Mouse (Mus musculus): Measurements from ENCODE around the gene Cacybp. TPM values are rescaled to one million over a fixed set of nuclear protein-coding genes. Genes with fewer than 3 reads are reported as not detected.

Gene Cacybp
- total RNA-seq, 2 experiments from 2014 or later: 281 to 338 TPM

- ATAC-seq (replicated peaks; ENCODE audit: poor library complexity): no peak
These were observed 11.4 kb upstream of the Cacybp start for GRCm38 (mm10) chr1:160224093-160224492.

- no peak for ATAC-seq (replicated peaks; ENCODE audit: poor library complexity)
These were observed 5.2 kb upstream of the Cacybp start for GRCm38 (mm10) chr1:160217898-160218297.

GRCm38 (mm10) chr1:160214171-160214570 lies 1.5 kb upstream of the Cacybp start:
- ATAC-seq (replicated peaks; ENCODE audit: poor library complexity): no peak

GRCm38 (mm10) chr1:160212123-160212691 lies 468 bp downstream of the Cacybp start:
- peak; percentile 4; the same call in 1 of the 2 replicates for ATAC-seq (replicated peaks; ENCODE audit: poor library complexity)

- no peak for ATAC-seq (replicated peaks; ENCODE audit: poor library complexity)
These were observed 1.0 kb downstream of the Cacybp start for GRCm38 (mm10) chr1:160211597-160212122.

GRCm38 (mm10) chr1:160210566-160210965 lies 2.1 kb downstream of the Cacybp start:
- no peak for ATAC-seq (replicated peaks; ENCODE audit: poor library complexity)

GRCm38 (mm10) chr1:160209844-160210243 lies 2.8 kb downstream of the Cacybp start:
- ATAC-seq (replicated peaks; ENCODE audit: poor library complexity): no peak

GRCm38 (mm10) chr1:160205486-160205885 lies 7.2 kb downstream of the Cacybp start:
- ATAC-seq (replicated peaks; ENCODE audit: poor library complexity): peak; percentile 44; the same call in 1 of the 2 replicates

- peak; percentile 27 for ATAC-seq (replicated peaks; ENCODE audit: poor library complexity)
These were observed 17.4 kb downstream of the Cacybp start for GRCm38 (mm10) chr1:160195337-160195663.

- peak; percentile 95 for ATAC-seq (replicated peaks; ENCODE audit: poor library complexity)
These were observed 17.9 kb downstream of the Cacybp start, which contains the start of gene Mrps14 for GRCm38 (mm10) chr1:160194529-160195336. TSS of gene Mrps14 (plus strand) at chr1:160195215.

- ATAC-seq (replicated peaks; ENCODE audit: poor library complexity): peak; percentile 81
These were observed 28.2 kb downstream of the Cacybp start for GRCm38 (mm10) chr1:160184506-160184905.

- no peak for ATAC-seq (replicated peaks; ENCODE audit: poor library complexity)
These were observed 31.5 kb downstream of the Cacybp start for GRCm38 (mm10) chr1:160181216-160181615.

- ATAC-seq (replicated peaks; ENCODE audit: poor library complexity): no peak
These were observed 35.8 kb downstream of the Cacybp start for GRCm38 (mm10) chr1:160176903-160177302.

- no peak for ATAC-seq (replicated peaks; ENCODE audit: poor library complexity)
These were observed 46.1 kb downstream of the Cacybp start for GRCm38 (mm10) chr1:160166600-160166999.

GRCm38 (mm10) chr1:160158190-160158589 lies 54.5 kb downstream of the Cacybp start:
- no peak for ATAC-seq (replicated peaks; ENCODE audit: poor library complexity)

GRCm38 (mm10) chr1:160153480-160153879 lies 59.2 kb downstream of the Cacybp start, which contains the start of gene Tnn:
TSS of gene Tnn (minus strand) at chr1:160153580.
- ATAC-seq (replicated peaks; ENCODE audit: poor library complexity): no peak

Other genes starting within 250 kb of the Cacybp start
- gene 4930523C07Rik, start 168.5 kb downstream of the Cacybp start, total RNA-seq (2015): 55.5 and 56.9 TPM in 2 replicates
- gene 4930523C07Rik, start 168.5 kb downstream of the Cacybp start, total RNA-seq (2017): 39.0 and 59.1 TPM in 2 replicates
- gene Tnn, start 59.3 kb downstream of the Cacybp start, total RNA-seq (2015): not detected in 2 replicates
- not detected in 2 replicates for gene Tnn, start 59.3 kb downstream of the Cacybp start, total RNA-seq (2017)
- gene Mrps14, start 17.7 kb downstream of the Cacybp start, total RNA-seq (2015): 198 and 201 TPM in 2 replicates
- gene Mrps14, start 17.7 kb downstream of the Cacybp start, total RNA-seq (2017): 151 and 173 TPM in 2 replicates